Mouse (Mus musculus): ENCODE measurements at regions not wholly inside any gene's neighbourhood (a gene's known extent, or its start where the extent isn't known, plus 50 kb on each side); places are given as distances from the start of the nearest gene placed in this dataset.

- Histone ChIP-seq H3K36me3 (ENCODE audit: control insufficient read depth, insufficient read depth, low read length) (no peaks in the 10 kb centered on the region), H3K27me3 (ENCODE audit: control insufficient read depth, insufficient read depth, low read length) (no peaks in the 10 kb centered on the region), H3K4me1 (ENCODE audit: control insufficient read depth, insufficient read depth, low read length) (peaks cover 10% of the 10 kb centered on the region; the same call in 1 of the 2 replicates), H3K27ac (ENCODE audit: low read length) (no peak overlapping the region), H3K4me2 (replicated peaks; ENCODE audit: low read depth, low read length) (no peak overlapping the region), H3K9me3 (ENCODE audit: control insufficient read depth, low read depth, low read length) (no peaks in the 10 kb centered on the region), H3K4me3 (ENCODE audit: low read depth, low read length) (no peak overlapping the region), H3K9ac (replicated peaks; ENCODE audit: low read depth, low read length) (no peak overlapping the region)
- no peak for ATAC-seq (ENCODE audit: insufficient number of reproducible peaks, insufficient read depth, low FRiP score, low read depth)
- WGBS, result 32% methylated on average over 3 of the region's 3 CpGs
These were observed 173.7 kb upstream of the Camk1g start for GRCm38 (mm10) chr1:193543834-193544233.

DNA sequence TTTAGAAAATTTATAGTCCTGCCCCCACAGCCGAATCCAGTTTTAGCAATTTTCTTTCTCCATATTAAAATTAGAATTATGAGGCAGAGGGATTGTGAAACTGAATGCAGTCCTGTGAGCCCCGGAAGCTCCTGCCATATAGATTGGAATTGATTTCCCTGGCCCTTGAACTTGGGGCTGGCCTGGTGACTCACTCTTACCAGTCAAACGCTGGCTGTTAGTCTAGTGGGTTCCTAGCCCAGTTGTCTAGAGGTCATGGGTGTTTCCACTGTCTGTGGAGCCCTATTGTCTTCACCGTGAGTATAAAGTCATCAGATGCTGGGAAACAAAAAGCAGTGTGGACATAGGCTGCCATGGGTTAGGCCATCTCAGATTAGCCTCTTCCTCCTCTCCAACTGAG, 173.2 kb upstream of the Camk1g start:
- Histone ChIP-seq H3K27ac (ENCODE audit: low read length) (no peak overlapping the region), H3K4me3 (ENCODE audit: low read depth, low read length) (no peak overlapping the region), H3K9me3 (ENCODE audit: control insufficient read depth, low read depth, low read length) (no peaks in the 10 kb centered on the region), H3K4me1 (ENCODE audit: control insufficient read depth, insufficient read depth, low read length) (peaks cover 16% of the 10 kb centered on the region), H3K36me3 (ENCODE audit: control insufficient read depth, insufficient read depth, low read length) (no peaks in the 10 kb centered on the region), H3K27me3 (ENCODE audit: control insufficient read depth, insufficient read depth, low read length) (no peaks in the 10 kb centered on the region), H3K9ac (replicated peaks; ENCODE audit: low read depth, low read length) (no peak overlapping the region), H3K4me2 (replicated peaks; ENCODE audit: low read depth, low read length) (no peak overlapping the region)
- no peak for ATAC-seq (ENCODE audit: insufficient number of reproducible peaks, insufficient read depth, low FRiP score, low read depth)
- WGBS, result 58% methylated on average over 4 of the region's 4 CpGs

- no peak for ATAC-seq (ENCODE audit: insufficient number of reproducible peaks, insufficient read depth, low FRiP score, low read depth)
- no peaks in the 10 kb centered on the region for H3K27me3 ChIP-seq (ENCODE audit: control insufficient read depth, insufficient read depth, low read length)
- H3K27ac ChIP-seq (ENCODE audit: low read length), result no peak overlapping the region
- no peak overlapping the region for H3K4me3 ChIP-seq (ENCODE audit: low read depth, low read length)
- H3K4me2 ChIP-seq (replicated peaks; ENCODE audit: low read depth, low read length), result no peak overlapping the region
- H3K36me3 ChIP-seq (ENCODE audit: control insufficient read depth, insufficient read depth, low read length), result no peaks in the 10 kb centered on the region
- no peaks in the 10 kb centered on the region for H3K9me3 ChIP-seq (ENCODE audit: control insufficient read depth, low read depth, low read length)
- WGBS, result 37% methylated on average over 13 of the region's 13 CpGs
- peaks cover 20% of the 10 kb centered on the region for H3K4me1 ChIP-seq (ENCODE audit: control insufficient read depth, insufficient read depth, low read length)
- no peak overlapping the region for H3K9ac ChIP-seq (replicated peaks; ENCODE audit: low read depth, low read length)
These were observed 172.0 kb upstream of the Camk1g start for GRCm38 (mm10) chr1:193541934-193542580.

- H3K4me1 ChIP-seq (ENCODE audit: control insufficient read depth, insufficient read depth, low read length), result peaks cover 20% of the 10 kb centered on the region
- 81% methylated on average over 4 of the region's 4 CpGs for WGBS
- H3K4me3 ChIP-seq (ENCODE audit: low read depth, low read length), result no peak overlapping the region
- H3K36me3 ChIP-seq (ENCODE audit: control insufficient read depth, insufficient read depth, low read length), result no peaks in the 10 kb centered on the region
- ATAC-seq (ENCODE audit: insufficient number of reproducible peaks, insufficient read depth, low FRiP score, low read depth), result no peak
- H3K4me2 ChIP-seq (replicated peaks; ENCODE audit: low read depth, low read length), result no peak overlapping the region
- no peak overlapping the region for H3K9ac ChIP-seq (replicated peaks; ENCODE audit: low read depth, low read length)
- H3K27ac ChIP-seq (ENCODE audit: low read length), result no peak overlapping the region
- no peaks in the 10 kb centered on the region for H3K9me3 ChIP-seq (ENCODE audit: control insufficient read depth, low read depth, low read length)
- H3K27me3 ChIP-seq (ENCODE audit: control insufficient read depth, insufficient read depth, low read length), result no peaks in the 10 kb centered on the region
These were observed 171.2 kb upstream of the Camk1g start for GRCm38 (mm10) chr1:193541281-193541680.

GRCm38 (mm10) chr1:193540486-193540885, 170.4 kb upstream of the Camk1g start:
- no peak overlapping the region for H3K4me3 ChIP-seq (ENCODE audit: low read depth, low read length)
- no peak overlapping the region for H3K4me2 ChIP-seq (replicated peaks; ENCODE audit: low read depth, low read length)
- H3K27ac ChIP-seq (ENCODE audit: low read length), result no peak overlapping the region
- H3K27me3 ChIP-seq (ENCODE audit: control insufficient read depth, insufficient read depth, low read length), result no peaks in the 10 kb centered on the region
- no peaks in the 10 kb centered on the region for H3K36me3 ChIP-seq (ENCODE audit: control insufficient read depth, insufficient read depth, low read length)
- ATAC-seq (ENCODE audit: insufficient number of reproducible peaks, insufficient read depth, low FRiP score, low read depth), result no peak
- no peak overlapping the region for H3K9ac ChIP-seq (replicated peaks; ENCODE audit: low read depth, low read length)
- H3K4me1 ChIP-seq (ENCODE audit: control insufficient read depth, insufficient read depth, low read length), result peaks cover 20% of the 10 kb centered on the region
- no peaks in the 10 kb centered on the region for H3K9me3 ChIP-seq (ENCODE audit: control insufficient read depth, low read depth, low read length)
- 90% methylated on average over 5 of the region's 5 CpGs for WGBS

DNA sequence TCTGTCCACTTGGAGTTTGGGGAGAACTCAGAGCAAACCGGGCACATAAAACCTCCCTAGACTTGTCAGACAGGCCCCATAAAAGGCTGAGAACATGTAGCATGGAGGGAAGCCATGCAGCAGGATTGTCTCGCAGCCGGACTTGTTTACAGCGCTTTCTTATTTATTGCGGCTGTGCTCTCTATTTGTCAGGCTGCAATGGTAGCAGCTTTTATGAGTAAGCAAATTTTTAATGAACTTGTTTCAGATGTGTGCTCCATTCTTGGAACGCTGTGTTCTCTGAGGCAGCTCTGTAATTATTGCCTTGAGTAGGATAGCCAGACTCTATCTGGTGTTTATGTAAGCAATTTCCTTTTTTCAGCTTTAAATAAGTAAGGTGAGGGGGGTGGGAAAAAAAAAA, 169.2 kb upstream of the Camk1g start:
- Histone ChIP-seq H3K27me3 (ENCODE audit: control insufficient read depth, insufficient read depth, low read length) (no peaks in the 10 kb centered on the region), H3K4me1 (ENCODE audit: control insufficient read depth, insufficient read depth, low read length) (peaks cover 20% of the 10 kb centered on the region), H3K4me3 (ENCODE audit: low read depth, low read length) (no peak overlapping the region), H3K36me3 (ENCODE audit: control insufficient read depth, insufficient read depth, low read length) (no peaks in the 10 kb centered on the region), H3K9ac (replicated peaks; ENCODE audit: low read depth, low read length) (no peak overlapping the region), H3K27ac (ENCODE audit: low read length) (no peak overlapping the region), H3K9me3 (ENCODE audit: control insufficient read depth, low read depth, low read length) (no peaks in the 10 kb centered on the region), H3K4me2 (replicated peaks; ENCODE audit: low read depth, low read length) (no peak overlapping the region)
- no peak for ATAC-seq (ENCODE audit: insufficient number of reproducible peaks, insufficient read depth, low FRiP score, low read depth)
- WGBS, result 72% methylated on average over 6 of the region's 6 CpGs

DNA sequence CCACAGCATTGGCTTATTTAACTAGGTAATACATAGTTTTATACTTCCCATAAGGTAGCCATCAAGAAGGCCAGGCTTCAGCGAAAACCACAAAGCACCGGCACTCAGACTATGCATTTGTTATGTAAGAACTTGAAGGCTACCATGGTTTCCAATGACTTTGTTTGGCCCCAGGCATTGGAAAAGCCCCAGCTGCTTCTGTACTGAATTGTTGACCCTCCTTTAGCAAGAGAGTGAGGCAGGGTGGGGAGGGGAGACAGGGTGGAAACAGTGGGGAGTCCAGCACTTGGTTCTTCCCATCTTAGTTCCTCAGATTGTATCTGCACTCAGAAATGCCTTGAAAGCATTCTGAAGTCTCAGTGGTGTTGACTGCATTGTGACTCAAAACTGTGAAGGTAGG, 168.3 kb upstream of the Camk1g start:
- Histone ChIP-seq H3K27me3 (ENCODE audit: control insufficient read depth, insufficient read depth, low read length) (no peaks in the 10 kb centered on the region), H3K36me3 (ENCODE audit: control insufficient read depth, insufficient read depth, low read length) (no peaks in the 10 kb centered on the region), H3K4me1 (ENCODE audit: control insufficient read depth, insufficient read depth, low read length) (peaks cover 20% of the 10 kb centered on the region), H3K9ac (replicated peaks; ENCODE audit: low read depth, low read length) (no peak overlapping the region), H3K27ac (ENCODE audit: low read length) (no peak overlapping the region), H3K4me2 (replicated peaks; ENCODE audit: low read depth, low read length) (no peak overlapping the region), H3K9me3 (ENCODE audit: control insufficient read depth, low read depth, low read length) (no peaks in the 10 kb centered on the region), H3K4me3 (ENCODE audit: low read depth, low read length) (no peak overlapping the region)
- no peak for ATAC-seq (ENCODE audit: insufficient number of reproducible peaks, insufficient read depth, low FRiP score, low read depth)
- 56% methylated on average over 2 of the region's 2 CpGs for WGBS

GRCm38 (mm10) chr1:193537616-193538015, 167.5 kb upstream of the Camk1g start:
- Histone ChIP-seq H3K9ac (replicated peaks; ENCODE audit: low read depth, low read length) (no peak overlapping the region), H3K4me3 (ENCODE audit: low read depth, low read length) (no peak overlapping the region), H3K4me1 (ENCODE audit: control insufficient read depth, insufficient read depth, low read length) (peaks cover 20% of the 10 kb centered on the region), H3K9me3 (ENCODE audit: control insufficient read depth, low read depth, low read length) (no peaks in the 10 kb centered on the region), H3K27me3 (ENCODE audit: control insufficient read depth, insufficient read depth, low read length) (no peaks in the 10 kb centered on the region), H3K4me2 (replicated peaks; ENCODE audit: low read depth, low read length) (no peak overlapping the region), H3K27ac (ENCODE audit: low read length) (no peak overlapping the region), H3K36me3 (ENCODE audit: control insufficient read depth, insufficient read depth, low read length) (no peaks in the 10 kb centered on the region)
- WGBS, result 89% methylated on average over 5 of the region's 5 CpGs
- ATAC-seq (ENCODE audit: insufficient number of reproducible peaks, insufficient read depth, low FRiP score, low read depth), result no peak

- Histone ChIP-seq H3K4me1 (ENCODE audit: control insufficient read depth, insufficient read depth, low read length) (peaks cover 20% of the 10 kb centered on the region), H3K36me3 (ENCODE audit: control insufficient read depth, insufficient read depth, low read length) (no peaks in the 10 kb centered on the region), H3K4me3 (ENCODE audit: low read depth, low read length) (no peak overlapping the region), H3K9ac (replicated peaks; ENCODE audit: low read depth, low read length) (no peak overlapping the region), H3K27ac (ENCODE audit: low read length) (no peak overlapping the region), H3K4me2 (replicated peaks; ENCODE audit: low read depth, low read length) (no peak overlapping the region), H3K9me3 (ENCODE audit: control insufficient read depth, low read depth, low read length) (no peaks in the 10 kb centered on the region), H3K27me3 (ENCODE audit: control insufficient read depth, insufficient read depth, low read length) (no peaks in the 10 kb centered on the region)
- ATAC-seq (ENCODE audit: insufficient number of reproducible peaks, insufficient read depth, low FRiP score, low read depth), result no peak
These were observed 166.5 kb upstream of the Camk1g start for GRCm38 (mm10) chr1:193536552-193536951.

Measured in stomach, embryonic 14.5 days (tissue).